Mouse (Mus musculus): ENCODE measurements around the gene Arg2. TPM values are rescaled to one million over a fixed set of nuclear protein-coding genes. Genes with fewer than 3 reads are reported as not detected.

Gene Arg2
- total and polyA plus RNA-seq, 2 experiments from 2014 or later, result 3.0 TPM; not detected in 1

- Histone ChIP-seq H3K36me3 (replicated peaks; ENCODE audit: control insufficient read depth, insufficient read depth, low read length) (no peaks in the 10 kb centered on the region), H3K4me3 (ENCODE audit: low read depth, low read length) (no peak overlapping the region), H3K27me3 (ENCODE audit: control insufficient read depth, insufficient read depth, low read length) (peaks cover 38% of the 10 kb centered on the region), H3K9ac (replicated peaks; ENCODE audit: low read depth, low read length) (no peak overlapping the region), H3K27ac (ENCODE audit: low read depth) (no peak overlapping the region), H3K9me3 (replicated peaks; ENCODE audit: control insufficient read depth, low read length) (no peaks in the 10 kb centered on the region), H3K4me2 (ENCODE audit: low read depth, low read length) (no peak overlapping the region), H3K4me1 (ENCODE audit: control insufficient read depth, insufficient read depth) (peaks cover 9% of the 10 kb centered on the region)
- DNase-seq (ENCODE audit: low spot score) (no peak), ATAC-seq (ENCODE audit: insufficient read depth, low read depth) (no peak)
- TF ChIP-seq CTCF (IDR thresholded peaks at IDR 0.05; ENCODE audit: low read depth), result no peak
- TF ChIP-seq EP300 (IDR thresholded peaks at IDR 0.05; ENCODE audit: low read depth), result no peak
- WGBS, result 29% methylated on average over 5 of the region's 5 CpGs
These were observed 1.3 kb downstream of the Arg2 start for GRCm38 (mm10) chr12:79131706-79132460.

- DNase-seq (ENCODE audit: low spot score), result no peak
- 13% methylated on average over 8 of the region's 8 CpGs for WGBS
- TF ChIP-seq EP300 (IDR thresholded peaks at IDR 0.05; ENCODE audit: low read depth) (no peak), CTCF (IDR thresholded peaks at IDR 0.05; ENCODE audit: low read depth) (no peak)
- no peak overlapping the region for H3K4me2 ChIP-seq (ENCODE audit: low read depth, low read length)
- H3K36me3 ChIP-seq (replicated peaks; ENCODE audit: control insufficient read depth, insufficient read depth, low read length), result no peaks in the 10 kb centered on the region
- H3K4me3 ChIP-seq (ENCODE audit: low read depth, low read length), result no peak overlapping the region
- peaks cover 9% of the 10 kb centered on the region for H3K4me1 ChIP-seq (ENCODE audit: control insufficient read depth, insufficient read depth)
- ATAC-seq (ENCODE audit: insufficient read depth, low read depth), result no peak
- peaks cover 36% of the 10 kb centered on the region for H3K27me3 ChIP-seq (ENCODE audit: control insufficient read depth, insufficient read depth, low read length)
- H3K9ac ChIP-seq (replicated peaks; ENCODE audit: low read depth, low read length), result no peak overlapping the region
- no peaks in the 10 kb centered on the region for H3K9me3 ChIP-seq (replicated peaks; ENCODE audit: control insufficient read depth, low read length)
- no peak overlapping the region for H3K27ac ChIP-seq (ENCODE audit: low read depth)
These were observed 4.1 kb downstream of the Arg2 start for GRCm38 (mm10) chr12:79134676-79135075.

- no peak overlapping the region for H3K4me2 ChIP-seq (ENCODE audit: low read depth, low read length)
- no peaks in the 10 kb centered on the region for H3K9me3 ChIP-seq (replicated peaks; ENCODE audit: control insufficient read depth, low read length)
- H3K4me1 ChIP-seq (ENCODE audit: control insufficient read depth, insufficient read depth), result peaks cover 9% of the 10 kb centered on the region
- DNase-seq (ENCODE audit: low spot score) (no peak), ATAC-seq (ENCODE audit: insufficient read depth, low read depth) (no peak)
- TF ChIP-seq EP300 (IDR thresholded peaks at IDR 0.05; ENCODE audit: low read depth), result no peak
- TF ChIP-seq CTCF (IDR thresholded peaks at IDR 0.05; ENCODE audit: low read depth), result no peak
- no peak overlapping the region for H3K27ac ChIP-seq (ENCODE audit: low read depth)
- no peaks in the 10 kb centered on the region for H3K36me3 ChIP-seq (replicated peaks; ENCODE audit: control insufficient read depth, insufficient read depth, low read length)
- no peak overlapping the region for H3K4me3 ChIP-seq (ENCODE audit: low read depth, low read length)
- no peak overlapping the region for H3K9ac ChIP-seq (replicated peaks; ENCODE audit: low read depth, low read length)
- peaks cover 32% of the 10 kb centered on the region for H3K27me3 ChIP-seq (ENCODE audit: control insufficient read depth, insufficient read depth, low read length)
- 21% methylated on average over 4 of the region's 4 CpGs for WGBS
These were observed 4.5 kb downstream of the Arg2 start for GRCm38 (mm10) chr12:79135105-79135504.

GRCm38 (mm10) chr12:79136949-79137348 is 6.4 kb downstream of the Arg2 start:
- DNase-seq (ENCODE audit: low spot score), result no peak
- ATAC-seq (ENCODE audit: insufficient read depth, low read depth), result no peak
- Histone ChIP-seq H3K4me2 (ENCODE audit: low read depth, low read length) (no peak overlapping the region), H3K27ac (ENCODE audit: low read depth) (no peak overlapping the region), H3K4me3 (ENCODE audit: low read depth, low read length) (no peak overlapping the region), H3K9me3 (replicated peaks; ENCODE audit: control insufficient read depth, low read length) (no peaks in the 10 kb centered on the region), H3K4me1 (ENCODE audit: control insufficient read depth, insufficient read depth) (no peaks in the 10 kb centered on the region), H3K36me3 (replicated peaks; ENCODE audit: control insufficient read depth, insufficient read depth, low read length) (no peaks in the 10 kb centered on the region), H3K27me3 (ENCODE audit: control insufficient read depth, insufficient read depth, low read length) (peaks cover 14% of the 10 kb centered on the region), H3K9ac (replicated peaks; ENCODE audit: low read depth, low read length) (no peak overlapping the region)
- WGBS, result 72% methylated on average over 7 of the region's 7 CpGs
- no peak for TF ChIP-seq EP300 (IDR thresholded peaks at IDR 0.05; ENCODE audit: low read depth)
- TF ChIP-seq CTCF (IDR thresholded peaks at IDR 0.05; ENCODE audit: low read depth), result no peak

- no peak overlapping the region for H3K9ac ChIP-seq (replicated peaks; ENCODE audit: low read depth, low read length)
These were observed 8.4 kb downstream of the Arg2 start for GRCm38 (mm10) chr12:79138999-79139398.

GRCm38 (mm10) chr12:79139417-79139816 is 8.8 kb downstream of the Arg2 start:
- Histone ChIP-seq H3K4me3 (ENCODE audit: low read depth, low read length) (no peak overlapping the region), H3K4me1 (ENCODE audit: control insufficient read depth, insufficient read depth) (no peaks in the 10 kb centered on the region), H3K9ac (replicated peaks; ENCODE audit: low read depth, low read length) (no peak overlapping the region), H3K36me3 (replicated peaks; ENCODE audit: control insufficient read depth, insufficient read depth, low read length) (no peaks in the 10 kb centered on the region), H3K9me3 (replicated peaks; ENCODE audit: control insufficient read depth, low read length) (no peaks in the 10 kb centered on the region), H3K27me3 (ENCODE audit: control insufficient read depth, insufficient read depth, low read length) (no peaks in the 10 kb centered on the region), H3K4me2 (ENCODE audit: low read depth, low read length) (no peak overlapping the region), H3K27ac (ENCODE audit: low read depth) (no peak overlapping the region)
- no peak for DNase-seq (ENCODE audit: low spot score)
- WGBS, result 51% methylated on average over 1 of the region's 1 CpGs
- no peak for ATAC-seq (ENCODE audit: insufficient read depth, low read depth)
- TF ChIP-seq CTCF (IDR thresholded peaks at IDR 0.05; ENCODE audit: low read depth) (no peak), EP300 (IDR thresholded peaks at IDR 0.05; ENCODE audit: low read depth) (no peak)

More at GRCm38 (mm10) chr12:79138999-79139398, 8.4 kb downstream of the Arg2 start:
- no peaks in the 10 kb centered on the region for H3K4me1 ChIP-seq (ENCODE audit: control insufficient read depth, insufficient read depth)
- no peak for ATAC-seq (ENCODE audit: insufficient read depth, low read depth)
- DNase-seq (ENCODE audit: low spot score), result no peak
- no peaks in the 10 kb centered on the region for H3K36me3 ChIP-seq (replicated peaks; ENCODE audit: control insufficient read depth, insufficient read depth, low read length)
- no peak overlapping the region for H3K4me2 ChIP-seq (ENCODE audit: low read depth, low read length)
- H3K27ac ChIP-seq (ENCODE audit: low read depth), result no peak overlapping the region
- TF ChIP-seq EP300 (IDR thresholded peaks at IDR 0.05; ENCODE audit: low read depth), result no peak
- no peak for TF ChIP-seq CTCF (IDR thresholded peaks at IDR 0.05; ENCODE audit: low read depth)
- no peaks in the 10 kb centered on the region for H3K9me3 ChIP-seq (replicated peaks; ENCODE audit: control insufficient read depth, low read length)
- H3K27me3 ChIP-seq (ENCODE audit: control insufficient read depth, insufficient read depth, low read length), result no peaks in the 10 kb centered on the region
- H3K4me3 ChIP-seq (ENCODE audit: low read depth, low read length), result no peak overlapping the region

All from heart, postnatal 0 days (tissue).